In the genomic region with DNA sequence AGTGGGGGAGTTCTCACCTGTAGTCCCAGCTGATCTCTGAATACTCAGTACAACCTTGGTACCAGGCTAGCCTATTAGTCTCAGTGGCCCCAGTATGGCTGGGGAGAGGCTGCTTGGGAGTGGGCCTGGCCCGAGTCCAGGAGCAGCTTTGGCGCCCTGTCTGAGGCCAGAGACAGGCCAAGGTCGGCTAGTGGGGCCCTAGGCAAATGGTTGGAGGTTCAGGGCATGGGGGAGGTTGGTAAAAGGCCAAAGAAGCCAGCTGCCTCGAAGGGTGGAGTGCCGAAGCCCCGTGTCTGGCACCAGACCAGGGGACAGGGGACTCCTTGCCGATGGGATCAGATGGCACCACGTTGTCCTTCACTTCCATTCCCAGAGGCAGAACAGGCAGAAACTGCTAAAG, we compare ENCODE assay signal across 14 mouse cellular contexts.
DNase-seq lines count a peak whose midpoint lies in the region; TF ChIP-seq lines count a peak whose summit lies in the region.
"Had no signal": no experiment of that assay in that cellular context is flagged by ENCODE, and none has a peak within 500 bp of the region (broad histone marks: within the 10 kb centered on the region; RNA-seq: fewer than 3 reads in every experiment).

No protein-coding gene starts in this region.

- TF ChIP-seq POLR2A in brain, embryonic 14.5 days (IDR thresholded peaks at IDR 0.05; ENCODE audit: borderline replicate concordance, extremely low read depth, insufficient read depth, insufficient read length, poor library complexity, severe bottlenecking) = no peak
- no peak for TF ChIP-seq POLR2A in small intestine, adult 2 months (IDR thresholded peaks at IDR 0.05; ENCODE audit: low read depth, low read length)

- H3K4me3 ChIP-seq in small intestine, adult 2 months (ENCODE audit: low read depth, low read length) = peak overlapping the region; percentile 22
- no peak overlapping the region for H3K4me3 ChIP-seq in layer of hippocampus, adult 2 months

- DNase-seq in cerebellum, adult 8-10 months = peak; percentile 13
- DNase-seq in cerebellum, postnatal 36 days = no peak
- DNase-seq in left cerebral cortex, postnatal 4 days = peak; percentile 90
- DNase-seq in left cerebral cortex, adult 18-20 months (ENCODE audit: low spot score in 2 of 2) = no peak
- peak; percentile 18 for DNase-seq in brain, embryonic 14.5 days (ENCODE audit: low read depth)
- DNase-seq in layer of hippocampus, adult 2 months (ENCODE audit: low spot score in 2 of 2) = no peak
- no peak for DNase-seq in right cerebral cortex, postnatal 25 days
- DNase-seq: B cell, adult 2 months; heart, postnatal 36 days; kidney, adult 11 months; layer of hippocampus, postnatal 36 days; right cerebral cortex, postnatal 14 days had no signal

- H3K27ac ChIP-seq in small intestine, adult 2 months (ENCODE audit: insufficient read depth, low read depth, low read length) = peak overlapping the region; percentile 99
- H3K27ac ChIP-seq in layer of hippocampus, adult 2 months = no peak overlapping the region
- H3K27ac ChIP-seq: liver, embryonic 14.5 days had no signal

- TF ChIP-seq CTCF in brain, embryonic 14.5 days (IDR thresholded peaks at IDR 0.05; ENCODE audit: borderline replicate concordance, extremely low read depth, insufficient read depth, insufficient read length) = no peak
- no peak for TF ChIP-seq CTCF in small intestine, adult 2 months (IDR thresholded peaks at IDR 0.05; ENCODE audit: extremely low read depth, insufficient read length, insufficient replicate concordance, low read depth, low read length)
- no peak for TF ChIP-seq CTCF in layer of hippocampus, adult 2 months (conservative IDR thresholded peaks at IDR 0.05)

- intact Hi-C loops in left cerebral cortex, postnatal 4 days (cut with DNase I) = no loop called here

- WGBS in small intestine, adult 2 months = 29% methylated on average over 8 of the region's 8 CpGs

- H3K4me1 ChIP-seq in small intestine, adult 2 months (ENCODE audit: control insufficient read depth, insufficient read depth, insufficient read length, low read length) = peaks cover 24% of the 10 kb centered on the region

- H3K36me3 ChIP-seq in small intestine, adult 2 months (ENCODE audit: control insufficient read depth, insufficient read depth, low read length) = no peaks in the 10 kb centered on the region

- H3K27me3 ChIP-seq in small intestine, adult 2 months (ENCODE audit: control insufficient read depth, insufficient read depth, low read length) = no peaks in the 10 kb centered on the region

Comparison
In these comparisons a context has a peak if more than half of its experiments do, and no peak if none do; other contexts are left out.
1. DNase-seq: peak in cerebellum, adult 8-10 months (single experiment), left cerebral cortex, postnatal 4 days (single experiment) and brain, embryonic 14.5 days (single experiment); none in cerebellum, postnatal 36 days (0 of 2), left cerebral cortex, adult 18-20 months (0 of 2), layer of hippocampus, adult 2 months (0 of 2) and right cerebral cortex, postnatal 25 days (single experiment).